Mouse (Mus musculus) c-Kit-positive CD71-negative TER-119-negative erythroid progenitor cells, embryonic 14.5 days (primary cell): ENCODE results near the gene Olfr1174-ps.

Source experiments
- DNase-seq: peaks from one replicate; pipeline ENCODE4 v3.0.0-alpha.2; 2013; ENCODE audit warnings: low read depth

The Olfr1174-ps gene

GRCm38 (mm10) chr2:88315035-88315434 lies at the start of gene Olfr1174-ps:
TSS of gene Olfr1174-ps (minus strand) at chr2:88315135.
- DNase-seq: no peak

GRCm38 (mm10) chr2:88356304-88356703 lies 41.4 kb upstream of the Olfr1174-ps start:
- peak; percentile 14 for DNase-seq

GRCm38 (mm10) chr2:88346392-88346791 lies 31.5 kb upstream of the Olfr1174-ps start, which contains the start of gene Olfr1177-ps:
TSS of gene Olfr1177-ps (minus strand) at chr2:88346492.
- no peak for DNase-seq

GRCm38 (mm10) chr2:88336421-88336820 lies 21.5 kb upstream of the Olfr1174-ps start, which contains the start of gene Olfr1176:
TSS of gene Olfr1176 (plus strand) at chr2:88336721.
- no peak for DNase-seq

- DNase-seq: no peak
Measured at GRCm38 (mm10) chr2:88327115-88327514, 12.2 kb upstream of the Olfr1174-ps start, which contains the start of gene Olfr1175-ps. TSS of gene Olfr1175-ps (minus strand) at chr2:88327215.

GRCm38 (mm10) chr2:88279775-88280174 lies 35.2 kb downstream of the Olfr1174-ps start, which contains the start of gene Olfr1173:
TSS of gene Olfr1173 (minus strand) at chr2:88279875.
- no peak for DNase-seq
